Mouse (Mus musculus) G1E (cell line): Measurements from ENCODE around the gene Fgfr2. TPM values are rescaled to one million over a fixed set of nuclear protein-coding genes. Genes with fewer than 3 reads are reported as not detected.

Source experiments
- ATAC-seq: 2 replicates; pipeline ENCODE4 v1.8.0; 2016; ENCODE audit warnings: mild to moderate bottlenecking; ENCODE audit not compliant: insufficient number of reproducible peaks, poor library complexity, low FRiP score, severe bottlenecking; ENCODE audit errors: extremely low read depth
- DNase-seq: peaks from one replicate; pipeline ENCODE4 v3.0.0; 2012; ENCODE audit warnings: low spot score
- H3K27me3 ChIP-seq: 2 replicates; pipeline ENCODE4 v1.6.1; 2012; ENCODE audit warnings: mild to moderate bottlenecking, low read length, inconsistent platforms; ENCODE audit not compliant: insufficient read depth
- H3K36me3 ChIP-seq: replicated peaks from 2 replicates; pipeline ENCODE3; 2012; ENCODE audit warnings: mild to moderate bottlenecking, inconsistent platforms
- H3K4me1 ChIP-seq: 2 replicates; pipeline ENCODE4 v1.6.1; 2012; ENCODE audit warnings: low read depth, low read length, inconsistent platforms, mixed read lengths; ENCODE audit not compliant: insufficient read depth
- H3K4me3 ChIP-seq: 2 replicates; pipeline ENCODE4 v1.5.1; 2012; ENCODE audit warnings: low read depth, mild to moderate bottlenecking, inconsistent platforms, low read length, moderate library complexity, mixed read lengths
- H3K9me3 ChIP-seq: replicated peaks from 2 replicates; pipeline ENCODE4 v1.6.1; 2012; ENCODE audit warnings: inconsistent platforms
- CTCF ChIP-seq: IDR thresholded peaks from 2 replicates; pipeline ENCODE4 v1.5.1; 2012; ENCODE audit warnings: low read depth, low read length, inconsistent platforms, mixed read lengths
- GATA1 ChIP-seq: IDR thresholded peaks from 2 replicates; pipeline ENCODE4 v1.6.1; 2012; ENCODE audit warnings: borderline replicate concordance, low read length, inconsistent platforms, mixed read lengths
- GATA2 ChIP-seq: IDR thresholded peaks from 2 replicates; pipeline ENCODE4 v1.6.1; 2012; ENCODE audit warnings: low read depth, low read length, inconsistent platforms, borderline replicate concordance
- POLR2AphosphoS5 ChIP-seq: IDR thresholded peaks from 2 replicates; pipeline ENCODE4 v1.6.1; 2012; ENCODE audit warnings: low read depth, low read length, inconsistent platforms; ENCODE audit not compliant: insufficient replicate concordance
- TAL1 ChIP-seq: conservative IDR thresholded peaks from 2 replicates; pipeline ENCODE4 v1.6.1; 2012; ENCODE audit warnings: low read depth, low read length, inconsistent platforms, mixed read lengths
- polyA plus RNA-seq: library from polyadenylated mRNA; stranded (reverse); fragments of >175 nt; gene quantifications from 2 replicates; pipeline ENCODE4 v1.2.3, GENCODE M21; 2012
- total RNA-seq, 2 experiments: library from RNA; stranded (forward) in 1 of 2; stranded (reverse) in 1 of 2; fragments of 200-1000 nt in 1 of 2; fragments of >200 nt in 1 of 2; fragmentation: Nextera tagmentation in 1 of 2; gene quantifications; 2 replicates each; pipeline ENCODE4 v1.2.3; 2014 to 2017

The Fgfr2 gene
- total and polyA plus RNA-seq, 3 experiments: 0.22 TPM; not detected in 2

- DNase-seq: no peak
- no peak for TF ChIP-seq GATA2
- TF ChIP-seq TAL1: no peak
- TF ChIP-seq GATA1: no peak
- no peak for TF ChIP-seq CTCF
- no peak for TF ChIP-seq POLR2AphosphoS5
- H3K9me3 ChIP-seq: peaks cover 4% of the 10 kb centered on the region
- no peak for ATAC-seq
- H3K4me1 ChIP-seq: peaks cover 55% of the 10 kb centered on the region
- no peak overlapping the region for H3K4me3 ChIP-seq
- H3K27me3 ChIP-seq: peaks cover 26% of the 10 kb centered on the region
- no peaks in the 10 kb centered on the region for H3K36me3 ChIP-seq
These were observed 433.4 kb downstream of the Fgfr2 start for GRCm38 (mm10) chr7:132689722-132690121.

DNA sequence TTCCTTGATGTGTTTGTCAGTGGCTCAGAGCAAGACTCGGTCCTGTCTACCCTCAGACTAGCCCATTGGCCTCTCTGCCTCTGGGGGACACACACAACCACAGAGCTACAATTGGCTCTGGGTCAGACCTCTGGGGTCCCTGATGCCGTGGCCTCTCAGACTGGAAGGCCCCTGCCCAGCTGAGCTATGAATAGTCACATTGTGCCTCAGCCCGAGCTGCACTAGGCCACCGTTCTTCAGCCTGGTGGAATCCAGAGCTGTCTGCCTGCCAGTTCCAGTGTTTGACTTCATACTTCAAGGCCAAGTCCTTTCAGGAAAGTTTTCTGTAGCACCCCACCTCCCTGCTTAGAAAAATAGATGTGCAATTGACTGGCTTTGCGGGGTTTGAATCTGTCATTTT lies 434.4 kb downstream of the Fgfr2 start:
- no peak for DNase-seq
- TF ChIP-seq TAL1 (no peak), GATA1 (no peak), GATA2 (no peak), POLR2AphosphoS5 (no peak), CTCF (no peak)
- H3K4me3 ChIP-seq: no peak overlapping the region
- no peak for ATAC-seq
- H3K27me3 ChIP-seq: peaks cover 20% of the 10 kb centered on the region
- peaks cover 64% of the 10 kb centered on the region for H3K4me1 ChIP-seq
- no peaks in the 10 kb centered on the region for H3K36me3 ChIP-seq
- no peaks in the 10 kb centered on the region for H3K9me3 ChIP-seq

DNA sequence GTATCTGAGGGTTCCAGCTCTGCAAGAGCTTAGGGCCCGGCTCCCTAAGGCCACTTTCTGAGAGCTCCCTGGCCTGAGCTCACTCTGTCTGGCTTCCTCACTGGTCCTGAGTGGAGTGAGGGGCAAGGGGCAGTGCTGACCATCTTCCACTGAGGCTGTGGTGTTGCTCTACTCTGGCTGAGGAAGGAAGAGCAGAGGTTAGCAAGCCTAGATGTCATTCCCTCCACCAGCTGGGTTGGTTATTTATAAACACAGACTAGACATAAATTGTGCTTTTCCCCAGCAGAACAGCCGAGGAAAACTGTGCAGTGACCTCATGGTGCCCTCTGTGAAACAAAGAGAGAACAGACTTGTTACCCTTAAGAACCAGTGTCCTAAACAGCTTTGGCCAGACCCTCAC lies 435.3 kb downstream of the Fgfr2 start:
- H3K4me1 ChIP-seq: peaks cover 72% of the 10 kb centered on the region
- no peak overlapping the region for H3K4me3 ChIP-seq
- no peaks in the 10 kb centered on the region for H3K36me3 ChIP-seq
- H3K9me3 ChIP-seq: no peaks in the 10 kb centered on the region
- H3K27me3 ChIP-seq: peaks cover 13% of the 10 kb centered on the region
- ATAC-seq (no peak), DNase-seq (no peak)
- TF ChIP-seq CTCF (no peak), GATA1 (no peak), GATA2 (no peak), TAL1 (no peak), POLR2AphosphoS5 (no peak)

DNA sequence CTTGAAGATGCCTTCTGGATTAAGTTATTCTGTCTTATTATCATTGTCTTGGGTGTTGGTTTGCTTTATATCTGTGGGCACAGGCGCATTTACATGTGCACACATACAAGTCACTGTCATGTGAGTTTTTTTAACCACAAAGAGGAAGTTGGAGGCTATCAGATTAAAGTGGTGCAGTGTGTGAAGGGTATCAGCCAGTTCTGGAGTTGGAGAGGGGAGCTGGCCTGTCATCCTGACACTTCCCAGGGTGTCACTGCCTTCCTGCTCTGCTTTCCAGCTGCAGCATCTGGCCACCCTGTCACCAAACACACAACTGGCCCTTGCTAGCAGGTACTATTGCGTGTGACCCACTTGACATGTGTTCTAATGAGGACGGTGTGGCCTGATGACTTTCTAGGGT lies 436.6 kb downstream of the Fgfr2 start:
- H3K9me3 ChIP-seq: no peaks in the 10 kb centered on the region
- H3K4me3 ChIP-seq: peak overlapping the region; percentile 61; the same call in 1 of the 2 replicates
- ATAC-seq (peak; percentile 95), DNase-seq (peak; percentile 71)
- H3K36me3 ChIP-seq: no peaks in the 10 kb centered on the region
- H3K4me1 ChIP-seq: peaks cover 80% of the 10 kb centered on the region
- TF ChIP-seq POLR2AphosphoS5 (no peak), GATA1 (no peak), GATA2 (no peak), TAL1 (peak; percentile 57), CTCF (no peak)
- H3K27me3 ChIP-seq: peaks cover 2% of the 10 kb centered on the region

DNA sequence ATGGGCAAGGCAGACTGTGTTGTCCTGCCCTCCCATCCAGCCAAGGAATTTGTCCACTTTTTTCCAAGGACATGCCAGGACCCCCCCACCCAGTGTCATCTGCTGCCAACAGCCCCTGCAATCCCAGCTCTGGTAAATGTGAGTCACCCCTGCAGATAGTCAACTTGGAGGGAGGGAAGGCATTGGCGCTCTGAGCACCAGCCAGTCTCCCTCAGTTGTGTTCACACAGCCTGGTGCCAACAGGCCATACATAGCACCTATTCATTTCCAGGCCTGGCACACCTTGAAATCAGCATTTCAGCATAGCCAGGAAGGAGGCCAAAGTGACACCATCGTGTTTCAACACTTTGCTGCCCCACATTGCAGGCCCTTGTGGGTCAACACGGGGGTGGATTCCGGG lies 439.2 kb downstream of the Fgfr2 start:
- H3K36me3 ChIP-seq: no peaks in the 10 kb centered on the region
- H3K4me1 ChIP-seq: peaks cover 78% of the 10 kb centered on the region
- no peaks in the 10 kb centered on the region for H3K9me3 ChIP-seq
- no peak for DNase-seq
- peaks cover 5% of the 10 kb centered on the region for H3K27me3 ChIP-seq
- no peak for ATAC-seq
- TF ChIP-seq TAL1: no peak
- no peak for TF ChIP-seq GATA2
- no peak for TF ChIP-seq GATA1
- no peak for TF ChIP-seq POLR2AphosphoS5
- TF ChIP-seq CTCF: no peak
- no peak overlapping the region for H3K4me3 ChIP-seq

- no peaks in the 10 kb centered on the region for H3K9me3 ChIP-seq
- no peaks in the 10 kb centered on the region for H3K36me3 ChIP-seq
- DNase-seq (no peak), ATAC-seq (no peak)
- H3K4me1 ChIP-seq: peaks cover 69% of the 10 kb centered on the region
- H3K27me3 ChIP-seq: peaks cover 5% of the 10 kb centered on the region
- TF ChIP-seq TAL1: no peak
- no peak for TF ChIP-seq CTCF
- TF ChIP-seq GATA1: no peak
- no peak for TF ChIP-seq GATA2
- TF ChIP-seq POLR2AphosphoS5: no peak
- no peak overlapping the region for H3K4me3 ChIP-seq
These were observed 440.2 kb downstream of the Fgfr2 start for GRCm38 (mm10) chr7:132682901-132683300.

DNA sequence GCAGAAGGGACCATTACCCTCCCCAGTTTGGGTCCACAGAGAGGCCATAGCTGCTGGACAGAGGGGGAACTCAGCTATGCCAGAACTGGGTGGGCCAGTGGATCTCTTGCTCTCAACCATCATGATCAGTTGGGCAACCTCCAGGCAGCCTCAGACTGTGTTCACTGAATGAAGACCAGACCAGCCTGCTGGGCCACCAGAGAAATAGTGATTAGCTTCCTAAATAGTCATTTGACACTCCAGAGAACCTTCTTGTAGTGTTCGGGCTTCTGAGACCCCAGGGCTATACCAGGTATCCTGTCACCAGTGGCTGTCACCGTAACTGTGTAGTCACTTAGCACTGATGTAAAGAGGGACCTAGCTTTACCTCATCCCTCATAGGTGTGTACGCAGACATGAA lies 440.8 kb downstream of the Fgfr2 start:
- H3K27me3 ChIP-seq: peaks cover 5% of the 10 kb centered on the region
- no peak for TF ChIP-seq GATA2
- TF ChIP-seq TAL1: no peak
- TF ChIP-seq POLR2AphosphoS5: no peak
- no peak for TF ChIP-seq CTCF
- TF ChIP-seq GATA1: no peak
- ATAC-seq (no peak), DNase-seq (no peak)
- H3K4me3 ChIP-seq: no peak overlapping the region
- peaks cover 64% of the 10 kb centered on the region for H3K4me1 ChIP-seq
- no peaks in the 10 kb centered on the region for H3K36me3 ChIP-seq
- H3K9me3 ChIP-seq: no peaks in the 10 kb centered on the region
